Mouse (Mus musculus) CH12.LX (cell line): ENCODE data around the gene Pam.

ENCODE experiments used
- CTCF ChIP-seq, 2 experiments: IDR thresholded peaks in 1 of 2; conservative IDR thresholded peaks in 1 of 2; 2 replicates each; pipeline ENCODE4 v1.5.1; 2011 to 2012; ENCODE audit warnings: low read depth in 2 of 2, low read length in 2 of 2, improper control_type of control experiment in 1 of 2, inconsistent platforms in 1 of 2, mild to moderate bottlenecking in 1 of 2, moderate library complexity in 1 of 2
- ELF1 ChIP-seq: IDR thresholded peaks from 2 replicates; pipeline ENCODE4 v1.6.1; 2014; ENCODE audit warnings: low read depth, mild to moderate bottlenecking, inconsistent platforms, low read length, improper control_type of control experiment
- EP300 ChIP-seq: IDR thresholded peaks from 2 replicates; pipeline ENCODE4 v1.6.1; 2011; ENCODE audit warnings: low read length, improper control_type of control experiment
- ETS1 ChIP-seq: conservative IDR thresholded peaks from 2 replicates; pipeline ENCODE4 v1.6.1; 2012; ENCODE audit warnings: low read depth, mild to moderate bottlenecking, inconsistent platforms, low read length, improper control_type of control experiment, moderate library complexity
- GABPA ChIP-seq: IDR thresholded peaks from 2 replicates; pipeline ENCODE4 v1.6.1; 2012; ENCODE audit warnings: low read depth, low read length, improper control_type of control experiment, inconsistent platforms; ENCODE audit not compliant: insufficient replicate concordance
- MAX ChIP-seq: IDR thresholded peaks from 2 replicates; pipeline ENCODE4 v1.6.1; 2011; ENCODE audit warnings: low read length, improper control_type of control experiment
- MAZ ChIP-seq: IDR thresholded peaks from 2 replicates; pipeline ENCODE4 v1.6.1; 2012; ENCODE audit warnings: low read depth, mild to moderate bottlenecking, inconsistent platforms, low read length, improper control_type of control experiment, moderate library complexity
- POLR2A ChIP-seq: IDR thresholded peaks from 2 replicates; pipeline ENCODE4 v1.6.1; 2011; ENCODE audit warnings: low read depth, mild to moderate bottlenecking, improper control_type of control experiment, low read length
- RAD21 ChIP-seq: IDR thresholded peaks from 2 replicates; pipeline ENCODE4 v1.6.1; 2011; ENCODE audit warnings: low read depth, mild to moderate bottlenecking, low read length, improper control_type of control experiment, moderate library complexity
- RCOR1 ChIP-seq: conservative IDR thresholded peaks from 2 replicates; pipeline ENCODE4 v1.6.1; 2012; ENCODE audit warnings: low read depth, mild to moderate bottlenecking, inconsistent platforms, low read length, improper control_type of control experiment
- SMC3 ChIP-seq: IDR thresholded peaks from 2 replicates; pipeline ENCODE4 v1.6.1; 2011; ENCODE audit warnings: low read depth, low read length, improper control_type of control experiment
- USF1 ChIP-seq: IDR thresholded peaks from 2 replicates; pipeline ENCODE4 v1.6.1; 2014; ENCODE audit warnings: low read depth, mild to moderate bottlenecking, inconsistent platforms, low read length, improper control_type of control experiment
- ZC3H11A ChIP-seq: IDR thresholded peaks from 2 replicates; pipeline ENCODE4 v1.6.1; 2012; ENCODE audit warnings: low read depth, mild to moderate bottlenecking, inconsistent platforms, low read length, improper control_type of control experiment
- ZMIZ1 ChIP-seq: IDR thresholded peaks from 2 replicates; pipeline ENCODE4 v1.6.1; 2012; ENCODE audit warnings: low read depth, mild to moderate bottlenecking, inconsistent platforms, low read length, improper control_type of control experiment

GRCm38 (mm10) chr1:97903912-97904460 is 191.5 kb downstream of the Pam start:
- TF ChIP-seq RCOR1: no peak
- no peak for TF ChIP-seq USF1
- no peak for TF ChIP-seq CTCF (conservative IDR thresholded peaks at IDR 0.05 in 1 of 2, IDR thresholded peaks at IDR 0.05 in 1 of 2; ENCODE audit: low read depth in 2 of 2, low read length in 2 of 2)
- no peak for TF ChIP-seq POLR2A
- no peak for TF ChIP-seq ZMIZ1
- TF ChIP-seq SMC3: no peak
- TF ChIP-seq ZC3H11A: no peak
- no peak for TF ChIP-seq EP300
- TF ChIP-seq MAZ: no peak
- no peak for TF ChIP-seq RAD21
- TF ChIP-seq MAX: no peak
- TF ChIP-seq GABPA: no peak
- TF ChIP-seq ELF1: no peak
- TF ChIP-seq ETS1: no peak
